Mouse (Mus musculus): ENCODE data around the gene Dgkg. TPM values are rescaled to one million over a fixed set of nuclear protein-coding genes. Genes with fewer than 3 reads are reported as not detected.
A peak's percentile ranks its signal among the peaks of the same experiment; 100 is the strongest.

The Dgkg gene
- total and polyA plus RNA-seq, 3 experiments: 0.19 to 3.8 (median 2.2) TPM

DNA sequence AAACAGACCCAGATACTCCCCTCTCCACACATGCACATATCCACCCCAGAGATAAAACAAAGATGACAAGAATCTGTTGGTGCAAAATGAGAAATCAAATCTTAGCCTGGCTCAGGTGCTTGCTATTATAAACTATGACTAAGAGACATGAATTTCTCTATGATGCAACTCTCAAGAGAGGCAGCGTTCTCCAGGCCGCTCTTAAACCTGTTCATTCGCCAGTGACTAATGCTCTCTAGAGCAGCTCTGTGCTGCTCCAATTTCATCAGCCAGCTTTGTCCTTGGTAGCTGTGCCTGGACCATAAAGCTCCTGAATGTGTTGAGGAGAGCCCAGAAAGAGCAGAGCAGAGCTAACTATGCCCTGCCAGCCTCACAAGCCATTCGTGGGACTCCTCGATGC is 222.5 kb downstream of the Dgkg start:
- DNase-seq: peak; percentile 70

DNA sequence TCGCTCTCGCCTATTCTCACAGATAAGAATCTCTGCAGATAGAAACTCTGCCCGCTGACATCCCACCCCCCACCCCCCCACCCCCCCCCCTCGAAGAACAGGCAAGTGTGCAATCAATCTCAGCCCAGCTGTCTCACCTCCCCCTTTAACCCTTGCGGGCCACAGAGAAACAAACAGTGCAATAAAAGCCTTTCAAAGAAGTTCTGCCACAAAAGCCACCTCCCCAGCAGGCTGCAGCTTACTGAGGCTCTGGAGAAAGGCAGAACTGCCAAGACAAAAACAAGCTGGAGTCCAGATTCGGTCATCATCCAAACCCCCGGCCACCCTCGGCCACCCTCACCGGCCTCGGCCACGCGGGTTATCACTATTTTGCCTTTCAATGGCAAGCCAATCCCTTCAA is 223.1 kb downstream of the Dgkg start:
- no peak for DNase-seq

DNA sequence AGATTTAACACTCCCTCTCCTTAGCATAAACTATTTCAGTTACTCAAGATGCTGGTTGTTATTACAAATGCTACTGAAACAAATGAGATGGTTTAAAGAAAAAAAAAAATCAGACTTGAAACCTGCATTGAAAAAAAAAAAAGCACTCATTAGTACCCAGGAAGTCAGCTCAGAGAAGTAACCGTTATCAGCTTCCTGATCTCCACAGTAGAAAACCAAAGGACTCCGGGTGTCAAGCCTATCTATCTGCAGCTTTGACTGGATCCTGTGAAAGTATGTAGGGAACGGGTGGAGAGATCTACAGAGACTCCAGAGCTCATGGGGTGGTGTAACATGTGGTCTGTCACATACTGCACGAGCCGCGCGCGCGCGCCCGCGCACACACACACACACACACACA is 225.2 kb downstream of the Dgkg start:
- no peak for DNase-seq

DNA sequence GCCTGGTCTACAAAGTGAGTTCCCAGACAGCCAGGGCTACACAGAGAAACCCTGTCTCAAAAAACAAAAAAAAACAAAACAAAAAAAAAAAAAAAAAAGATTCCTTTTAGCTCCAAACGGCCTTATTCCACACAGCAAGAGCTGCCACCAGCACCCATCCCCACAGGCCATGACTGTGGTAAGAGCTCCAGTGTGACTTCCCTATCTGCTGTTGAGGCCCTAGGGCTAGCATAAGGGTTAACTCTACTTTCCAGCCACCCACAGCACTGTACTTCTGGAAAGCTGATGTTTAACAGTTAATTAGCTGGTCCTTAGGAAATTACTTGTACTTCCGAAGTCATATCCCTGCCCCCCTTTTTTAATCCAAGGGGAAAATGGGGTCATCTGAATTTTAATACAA is 225.7 kb downstream of the Dgkg start:
- no peak for DNase-seq

DNA sequence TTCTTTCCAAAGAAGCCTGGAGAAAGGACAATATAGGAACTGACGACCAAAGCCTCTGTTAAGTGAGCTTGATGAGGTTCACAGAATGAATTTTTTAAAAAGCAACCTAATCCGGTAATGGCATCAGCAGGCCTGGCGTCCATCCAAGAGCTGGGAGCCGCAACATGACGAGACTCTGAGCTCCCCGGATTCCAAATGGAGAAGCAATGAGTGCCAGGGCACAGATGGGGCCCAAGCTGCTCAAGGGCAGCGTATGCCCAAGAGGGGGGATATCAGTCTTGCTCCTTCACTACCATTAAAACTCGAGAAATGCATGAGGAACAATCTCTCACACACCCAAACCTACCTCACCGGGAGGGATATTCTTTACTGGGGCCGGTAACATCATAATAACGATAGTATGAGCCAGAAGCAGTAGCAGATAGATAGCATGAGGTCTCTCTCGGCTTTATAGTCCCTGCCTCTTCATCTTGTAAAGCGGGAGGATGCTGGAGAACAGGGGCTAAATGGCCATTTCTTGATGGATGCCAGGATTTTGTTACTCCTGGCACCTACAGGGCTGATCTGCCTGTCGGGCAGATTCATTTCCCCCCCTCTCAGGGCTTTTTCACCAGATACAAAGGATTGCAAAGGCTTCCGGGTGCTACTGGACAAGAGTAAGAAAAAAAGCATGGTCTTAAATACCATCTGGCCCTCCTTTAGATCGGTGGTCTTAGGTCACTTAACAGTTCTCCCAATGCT is 226.6 kb downstream of the Dgkg start:
- peak; percentile 38 for DNase-seq

DNA sequence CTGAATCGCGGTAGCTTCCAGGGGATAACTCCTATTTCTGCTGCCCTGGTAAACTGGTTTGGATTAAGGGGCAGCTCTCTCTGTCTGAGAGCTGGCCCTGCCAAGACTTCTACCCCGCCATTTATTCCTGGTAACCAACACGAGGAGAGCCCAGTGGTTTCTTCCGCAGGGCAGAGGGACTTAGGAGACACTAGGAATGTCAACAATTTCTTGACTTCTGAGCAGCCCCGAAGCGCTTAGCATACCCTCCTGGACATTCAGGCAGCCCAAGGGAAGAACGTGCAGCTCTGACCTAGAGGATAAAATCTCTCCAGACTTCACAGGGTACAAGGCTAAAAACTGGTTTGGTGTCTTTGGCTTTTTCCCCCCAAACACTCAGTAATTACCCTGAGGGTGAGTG is 227.6 kb downstream of the Dgkg start:
- DNase-seq: no peak

DNA sequence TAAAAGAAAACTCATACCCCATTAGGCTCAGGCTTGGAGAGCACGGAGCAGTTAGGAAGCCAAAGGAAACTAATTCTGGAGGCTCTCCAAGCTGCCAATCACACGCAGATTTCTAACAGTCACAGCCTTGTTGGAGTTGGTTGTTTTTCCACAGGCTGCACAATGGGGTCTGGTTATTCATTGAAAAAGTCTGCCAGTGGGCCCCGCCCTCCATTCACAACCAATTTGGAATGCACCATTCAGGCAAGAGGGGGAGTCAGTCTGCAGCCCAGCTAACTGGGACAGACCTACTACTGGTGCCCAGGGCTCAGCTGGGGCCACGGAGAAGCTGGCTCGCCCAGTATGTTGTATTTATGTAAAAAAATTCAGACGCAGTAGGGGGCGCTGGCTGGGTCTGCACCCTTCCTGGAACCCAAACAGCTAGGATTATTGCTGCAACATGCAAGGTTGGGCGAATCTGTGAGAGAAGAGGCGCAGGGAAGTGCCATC is 228.1 kb downstream of the Dgkg start:
- peak; percentile 78 for DNase-seq

DNA sequence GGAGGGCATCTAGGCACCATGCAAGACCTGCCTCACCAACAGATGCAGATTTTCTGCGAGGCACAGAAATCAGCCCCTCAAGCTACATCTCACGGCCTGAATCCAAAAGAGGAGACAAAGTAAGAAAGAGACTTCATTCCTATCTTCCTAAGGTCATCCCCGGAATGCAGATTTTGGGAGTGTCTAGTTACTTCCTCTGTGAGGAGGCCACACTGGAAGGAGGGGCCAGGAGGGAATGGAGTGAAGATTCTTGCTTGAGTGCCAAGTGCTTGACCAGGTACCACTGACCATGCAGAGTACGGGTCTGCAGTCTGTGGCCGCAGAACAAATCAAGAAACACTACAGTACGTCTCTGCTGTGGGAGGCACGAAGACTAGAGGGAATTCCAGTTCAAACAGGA is 230.2 kb downstream of the Dgkg start:
- no peak for DNase-seq

DNA sequence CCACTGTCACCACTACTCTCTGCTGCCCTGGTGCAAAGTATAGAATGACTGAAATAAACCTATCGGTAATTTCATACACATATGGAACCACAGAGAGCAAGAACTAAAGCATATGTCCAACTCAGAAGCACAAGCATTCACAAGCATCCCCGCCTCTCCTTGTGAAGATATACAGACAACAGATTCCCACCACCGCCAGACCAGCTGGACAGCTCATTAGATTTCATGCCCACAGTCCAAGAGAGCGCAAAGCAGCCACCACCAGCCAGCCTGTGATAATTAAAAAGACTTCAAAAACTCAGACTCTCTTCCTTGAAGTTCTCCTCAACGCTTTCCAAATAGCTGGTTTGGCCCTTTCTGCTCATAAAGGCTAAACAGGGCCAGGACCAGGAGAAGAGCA is 234.8 kb downstream of the Dgkg start:
- no peak for DNase-seq

Small RNAs within 50 kb of the gene (microRNA-seq; reads per million reads assigned to microRNA genes)
- gene Mir6362: 0 reads per million in 2 experiments
- gene Mir8095: 0 reads per million in 2 experiments

Other genes starting within 250 kb of the Dgkg start
- gene Etv5, start 217.5 kb downstream of the Dgkg start, total RNA-seq (2021): 10 to 100 TPM; 24.5 to 34.1 TPM
- 15.6 and 17.4 TPM in 2 replicates for gene Etv5, start 217.5 kb downstream of the Dgkg start, polyA plus RNA-seq (2012; rRNA removed)
- gene Crygs, start 154.4 kb upstream of the Dgkg start, total RNA-seq (2021): not detected
- gene Crygs, start 154.4 kb upstream of the Dgkg start, polyA plus RNA-seq (2012; rRNA removed): not detected in 2 replicates
- 10 to 100 TPM; 17.5 to 20.5 TPM for gene Tbccd1, start 200.4 kb upstream of the Dgkg start, total RNA-seq (2021)
- 7.3 and 8.3 TPM in 2 replicates for gene Tbccd1, start 200.4 kb upstream of the Dgkg start, polyA plus RNA-seq (2012; rRNA removed)
- gene Dnajb11, start 200.6 kb upstream of the Dgkg start, total RNA-seq (2021): 10 to 100 TPM; 64.1 to 73.2 TPM
- gene Dnajb11, start 200.6 kb upstream of the Dgkg start, polyA plus RNA-seq (2012; rRNA removed): 18.3 and 21.1 TPM in 2 replicates
- 10 to 100 TPM in 1 of 2 experiments, 1 to 10 TPM in 1; 2.8 to 34.5 TPM for gene Ahsg, start 234.1 kb upstream of the Dgkg start, total RNA-seq (2021)
- gene Ahsg, start 234.1 kb upstream of the Dgkg start, polyA plus RNA-seq (2012; rRNA removed): 3.4 and 12.0 TPM in 2 replicates

Data from adrenal gland, adult 2 months (tissue).